Mouse (Mus musculus) embryonic facial prominence, embryonic 14.5 days (tissue): ENCODE measurements around the gene Tfam. TPM values are rescaled to one million over a fixed set of nuclear protein-coding genes. Genes with fewer than 3 reads are reported as not detected.

ENCODE experiments used
- ATAC-seq: fragments of 200-750 bp; cut with Nextera tagmentation; 2 replicates; pipeline ENCODE4 v1.8.0; 2017; ENCODE audit warnings: low read depth, moderate number of reproducible peaks, moderate TSS enrichment
- DNase-seq: peaks from one replicate; pipeline ENCODE4 v3.0.0-alpha.2; 2015; ENCODE audit warnings: low spot score
- H3K27ac ChIP-seq: fragments of 300-500 bp; sonication (generic); replicated peaks from 2 replicates; pipeline ENCODE4 v1.5.1; 2014; ENCODE audit warnings: low read depth, mild to moderate bottlenecking, low read length, moderate library complexity
- H3K27me3 ChIP-seq: fragments of 300-500 bp; sonication (generic); replicated peaks from 2 replicates; pipeline ENCODE4 v1.6.1; 2014; ENCODE audit warnings: low read length; ENCODE audit not compliant: control insufficient read depth, insufficient read depth
- H3K36me3 ChIP-seq: fragments of 300-500 bp; sonication (generic); 2 replicates; pipeline ENCODE4 v1.6.1; 2014; ENCODE audit warnings: low read length, mixed read lengths; ENCODE audit not compliant: control insufficient read depth, insufficient read depth
- H3K4me1 ChIP-seq: fragments of 300-500 bp; sonication (generic); 2 replicates; pipeline ENCODE4 v1.6.1; 2014; ENCODE audit warnings: antibody characterized with exemption, low read length; ENCODE audit not compliant: control insufficient read depth, insufficient read depth
- H3K4me2 ChIP-seq: fragments of 300-500 bp; sonication (generic); 2 replicates; pipeline ENCODE4 v1.6.1; 2014; ENCODE audit warnings: low read depth, mild to moderate bottlenecking, low read length, moderate library complexity, mixed read lengths
- H3K4me3 ChIP-seq: fragments of 300-500 bp; sonication (generic); 2 replicates; pipeline ENCODE4 v1.5.1; 2014; ENCODE audit warnings: low read depth, mild to moderate bottlenecking, low read length
- H3K9ac ChIP-seq: fragments of 300-500 bp; sonication (generic); 2 replicates; pipeline ENCODE4 v1.6.1; 2014; ENCODE audit warnings: low read depth, mild to moderate bottlenecking, low read length, moderate library complexity, mixed read lengths
- H3K9me3 ChIP-seq: fragments of 300-500 bp; sonication (generic); 2 replicates; pipeline ENCODE4 v1.6.1; 2016; ENCODE audit warnings: low read length; ENCODE audit not compliant: control insufficient read depth
- WGBS: fragments of 180-500 bp; shearing (Covaris S2); extraction: QIAGEN DNeasy Blood & Tissue Kit; methylation state at CpG from one replicate; pipeline ENCODE4 v1.1.7; 2014; 5-methylcytosine and 5-hydroxymethylcytosine counted together
- polyA plus RNA-seq: library from polyadenylated mRNA; unstranded; fragments of >200 nt; fragmentation: Nextera tagmentation; extraction: Ambion mirVana; gene quantifications from 2 replicates; pipeline ENCODE4 v1.2.1, GENCODE M21; 2014

The Tfam gene
- polyA plus RNA-seq, 1 experiment from 2014 or later = 56.5 TPM

DNA sequence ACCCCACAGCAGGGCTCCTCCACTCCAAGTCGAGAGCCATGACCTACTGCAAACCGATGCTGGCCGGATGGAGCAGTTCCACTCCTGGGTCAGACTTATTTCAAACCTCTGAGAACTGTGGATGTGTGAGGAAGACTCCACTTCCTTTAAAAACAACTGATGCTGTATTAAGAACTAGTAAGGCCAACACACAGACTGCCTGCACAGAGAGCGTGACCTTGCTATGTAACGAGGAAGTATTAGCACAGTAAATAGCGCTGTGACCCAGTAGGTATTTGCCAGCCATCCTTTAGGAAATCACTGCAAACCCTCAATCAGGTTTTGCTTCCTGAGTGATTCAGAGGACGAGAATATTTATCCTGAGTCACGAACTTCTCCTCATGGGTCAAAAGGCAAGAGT lies 23.6 kb upstream of the Tfam start:
- H3K27me3 ChIP-seq = no peaks in the 10 kb centered on the region
- ATAC-seq (no peak), DNase-seq (no peak)
- H3K4me1 ChIP-seq = peaks cover 5% of the 10 kb centered on the region; the same call in 1 of the 2 replicates
- H3K9ac ChIP-seq = no peak overlapping the region
- H3K27ac ChIP-seq = no peak overlapping the region
- H3K9me3 ChIP-seq = no peaks in the 10 kb centered on the region
- H3K36me3 ChIP-seq = peaks cover 50% of the 10 kb centered on the region
- no peak overlapping the region for H3K4me2 ChIP-seq
- 85% methylated on average over 8 of the region's 8 CpGs for WGBS
- no peak overlapping the region for H3K4me3 ChIP-seq

DNA sequence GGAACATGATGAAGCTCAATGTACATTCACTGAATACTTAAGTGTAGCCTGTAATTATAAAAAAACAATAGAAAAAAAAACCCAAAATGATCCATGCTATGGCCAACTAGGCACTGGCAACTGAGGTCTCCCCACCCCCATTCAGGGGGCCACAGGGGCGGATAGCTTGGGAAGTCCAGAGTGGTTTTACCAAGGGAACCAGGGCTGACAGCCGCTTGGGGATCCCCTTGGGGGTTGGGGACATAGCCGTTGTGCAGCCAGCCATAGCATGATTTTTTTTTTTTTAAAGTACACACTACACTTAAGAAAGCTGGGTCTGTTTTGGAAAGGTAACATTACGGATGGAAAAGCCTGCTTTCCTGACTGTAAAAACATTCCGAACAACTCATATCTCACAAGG lies 20.9 kb upstream of the Tfam start:
- H3K36me3 ChIP-seq = peaks cover 73% of the 10 kb centered on the region
- DNase-seq = no peak
- 75% methylated on average over 5 of the region's 5 CpGs for WGBS
- no peak overlapping the region for H3K9ac ChIP-seq
- H3K27ac ChIP-seq = no peak overlapping the region
- no peak overlapping the region for H3K4me3 ChIP-seq
- H3K4me2 ChIP-seq = no peak overlapping the region
- H3K9me3 ChIP-seq = no peaks in the 10 kb centered on the region
- no peaks in the 10 kb centered on the region for H3K4me1 ChIP-seq
- no peaks in the 10 kb centered on the region for H3K27me3 ChIP-seq
- ATAC-seq = no peak

DNA sequence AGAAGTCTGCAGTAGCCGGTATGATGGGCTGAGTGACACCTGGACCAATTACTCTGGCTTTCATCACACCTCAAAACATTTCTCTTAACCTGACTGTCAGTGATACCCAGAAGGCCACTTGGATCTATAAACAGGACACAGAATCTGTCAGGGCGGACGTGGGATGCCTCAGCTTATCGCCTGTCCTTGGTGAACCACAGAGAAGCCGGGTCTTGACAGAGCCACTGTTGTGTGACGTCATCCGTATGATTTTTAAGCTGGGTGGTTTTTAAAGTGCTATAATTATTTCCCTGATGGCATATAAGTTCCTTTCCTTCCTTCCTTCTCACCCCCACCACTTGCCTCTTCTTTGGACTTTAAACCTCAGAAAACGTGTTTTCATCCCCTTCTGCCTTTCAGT lies 20.4 kb upstream of the Tfam start:
- Histone ChIP-seq H3K9ac (no peak overlapping the region), H3K27ac (no peak overlapping the region), H3K27me3 (no peaks in the 10 kb centered on the region), H3K36me3 (peaks cover 73% of the 10 kb centered on the region), H3K4me2 (no peak overlapping the region), H3K4me1 (no peaks in the 10 kb centered on the region), H3K9me3 (no peaks in the 10 kb centered on the region), H3K4me3 (no peak overlapping the region)
- DNase-seq (no peak), ATAC-seq (no peak)
- WGBS = 80% methylated on average over 8 of the region's 8 CpGs

DNA sequence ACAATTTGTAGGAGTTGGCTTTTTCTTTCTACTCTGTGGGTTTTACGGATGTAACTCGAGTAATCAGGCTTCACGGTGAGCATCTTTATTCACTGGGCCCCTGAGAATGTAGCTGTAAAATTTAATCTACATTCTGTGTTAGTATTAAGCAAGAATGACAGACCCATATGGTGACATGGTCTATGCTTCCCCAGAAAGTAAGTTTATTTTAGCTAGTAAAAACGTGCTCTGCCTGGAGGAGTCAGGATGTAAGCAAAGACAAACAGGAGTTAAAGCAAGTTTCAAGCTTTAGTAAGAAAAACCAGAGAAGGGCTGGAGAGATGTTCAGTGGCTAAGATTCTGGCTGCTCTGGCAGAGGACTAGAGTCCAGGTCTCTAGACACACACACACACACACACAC lies 15.1 kb upstream of the Tfam start:
- no peak for ATAC-seq
- no peak for DNase-seq
- Histone ChIP-seq H3K36me3 (peaks cover 35% of the 10 kb centered on the region), H3K4me3 (no peak overlapping the region), H3K9ac (no peak overlapping the region), H3K4me2 (no peak overlapping the region), H3K27ac (no peak overlapping the region), H3K27me3 (no peaks in the 10 kb centered on the region), H3K9me3 (no peaks in the 10 kb centered on the region), H3K4me1 (no peaks in the 10 kb centered on the region)
- 50% methylated on average over 4 of the region's 4 CpGs for WGBS

DNA sequence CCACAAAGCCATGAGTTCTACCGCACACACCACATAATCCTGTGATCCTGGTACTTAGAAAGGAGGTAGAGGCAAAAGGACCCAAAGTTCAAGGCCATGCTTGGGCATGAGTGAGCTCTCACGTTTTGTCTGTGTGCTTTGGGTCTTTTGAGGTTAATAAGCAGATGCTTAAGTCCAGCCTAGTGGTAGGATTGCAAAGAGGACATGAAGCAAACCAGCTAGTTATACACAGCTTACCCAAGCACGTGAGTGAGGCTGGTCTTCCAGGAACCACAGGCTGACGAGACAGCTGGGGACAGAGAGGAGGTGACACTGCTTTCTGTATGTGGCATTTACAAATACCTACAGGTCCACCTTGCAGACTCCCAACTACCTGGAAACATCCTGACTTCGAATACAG lies 14.3 kb upstream of the Tfam start:
- H3K9ac ChIP-seq = no peak overlapping the region
- no peaks in the 10 kb centered on the region for H3K4me1 ChIP-seq
- WGBS = 76% methylated on average over 5 of the region's 5 CpGs

DNA sequence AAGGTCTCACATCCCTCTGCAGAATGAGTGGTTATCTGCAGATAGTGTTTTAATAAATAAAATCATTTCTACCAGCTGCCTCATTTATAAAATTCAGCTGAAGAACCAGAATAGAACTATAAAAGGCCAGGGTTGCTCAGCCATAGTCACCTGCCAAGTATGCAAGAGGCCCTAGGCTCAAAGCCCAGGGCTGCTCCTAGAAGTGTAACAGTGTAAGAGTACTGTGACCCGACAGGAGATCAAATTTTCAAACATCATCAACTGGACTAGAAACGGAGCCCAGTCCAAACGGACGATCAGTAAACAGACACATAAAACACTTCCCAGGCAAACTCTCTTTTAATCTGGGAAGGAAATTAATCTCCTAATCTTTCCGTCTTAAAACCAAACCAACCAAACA lies 13.8 kb upstream of the Tfam start:
- no peak overlapping the region for H3K4me2 ChIP-seq
- H3K27me3 ChIP-seq = no peaks in the 10 kb centered on the region
- H3K9ac ChIP-seq = no peak overlapping the region
- no peaks in the 10 kb centered on the region for H3K9me3 ChIP-seq
- H3K36me3 ChIP-seq = peaks cover 23% of the 10 kb centered on the region
- WGBS = 73% methylated on average over 5 of the region's 5 CpGs
- no peak overlapping the region for H3K4me3 ChIP-seq
- H3K27ac ChIP-seq = no peak overlapping the region
- DNase-seq (no peak), ATAC-seq (no peak)
- no peaks in the 10 kb centered on the region for H3K4me1 ChIP-seq

More for the DNA sequence above, 14.3 kb upstream of the Tfam start:
- DNase-seq (no peak), ATAC-seq (no peak)
- Histone ChIP-seq H3K27ac (no peak overlapping the region), H3K27me3 (no peaks in the 10 kb centered on the region), H3K4me3 (no peak overlapping the region), H3K36me3 (peaks cover 29% of the 10 kb centered on the region), H3K9me3 (no peaks in the 10 kb centered on the region), H3K4me2 (no peak overlapping the region)

DNA sequence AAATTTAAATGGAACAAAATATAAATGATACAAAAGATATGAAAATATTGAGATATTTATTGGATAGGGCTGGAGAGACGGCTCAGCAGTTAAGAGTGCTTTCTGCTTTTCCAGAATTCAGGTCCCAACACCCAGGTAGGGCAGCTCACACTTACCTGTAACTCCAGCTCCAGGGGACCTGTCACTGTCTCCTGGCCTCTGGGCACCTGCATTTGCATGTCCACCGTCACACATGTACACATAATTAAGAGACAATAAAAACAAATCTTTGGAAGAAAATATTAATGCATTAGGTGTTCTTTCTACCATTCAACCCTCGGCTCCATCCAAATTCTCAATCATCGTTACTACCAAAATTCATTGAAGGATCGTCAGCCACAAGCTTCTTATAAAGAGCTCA lies 13.2 kb upstream of the Tfam start:
- no peak overlapping the region for H3K4me2 ChIP-seq
- no peaks in the 10 kb centered on the region for H3K27me3 ChIP-seq
- no peaks in the 10 kb centered on the region for H3K9me3 ChIP-seq
- peaks cover 19% of the 10 kb centered on the region for H3K36me3 ChIP-seq
- no peak overlapping the region for H3K27ac ChIP-seq
- no peak overlapping the region for H3K4me3 ChIP-seq
- WGBS = 92% methylated on average over 5 of the region's 5 CpGs
- no peaks in the 10 kb centered on the region for H3K4me1 ChIP-seq
- DNase-seq (no peak), ATAC-seq (no peak)
- H3K9ac ChIP-seq = no peak overlapping the region

DNA sequence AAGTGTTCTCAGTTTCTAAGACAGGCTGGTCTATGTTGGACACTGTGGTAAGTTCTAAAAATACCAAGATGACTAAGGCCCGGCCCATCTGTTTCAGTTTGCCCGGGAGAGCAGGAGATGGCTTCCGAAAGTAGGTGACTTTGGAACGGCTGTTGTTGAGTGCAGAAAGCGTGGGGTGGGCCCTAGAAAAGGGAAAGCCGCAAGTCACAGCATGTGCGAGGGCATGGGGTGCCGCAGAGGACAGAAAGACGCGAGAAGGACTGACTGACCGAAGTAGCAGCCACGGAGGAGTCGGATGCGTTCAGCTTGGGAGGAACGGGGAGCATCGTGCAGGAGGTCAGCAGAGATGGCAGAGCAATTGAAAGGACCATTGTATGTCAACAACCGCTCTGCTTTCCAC lies 12.4 kb upstream of the Tfam start:
- H3K4me3 ChIP-seq = no peak overlapping the region
- DNase-seq (no peak), ATAC-seq (no peak)
- no peak overlapping the region for H3K9ac ChIP-seq
- 73% methylated on average over 17 of the region's 17 CpGs for WGBS
- H3K27ac ChIP-seq = no peak overlapping the region
- H3K36me3 ChIP-seq = peaks cover 11% of the 10 kb centered on the region
- H3K4me1 ChIP-seq = no peaks in the 10 kb centered on the region
- no peak overlapping the region for H3K4me2 ChIP-seq
- H3K9me3 ChIP-seq = no peaks in the 10 kb centered on the region
- no peaks in the 10 kb centered on the region for H3K27me3 ChIP-seq

DNA sequence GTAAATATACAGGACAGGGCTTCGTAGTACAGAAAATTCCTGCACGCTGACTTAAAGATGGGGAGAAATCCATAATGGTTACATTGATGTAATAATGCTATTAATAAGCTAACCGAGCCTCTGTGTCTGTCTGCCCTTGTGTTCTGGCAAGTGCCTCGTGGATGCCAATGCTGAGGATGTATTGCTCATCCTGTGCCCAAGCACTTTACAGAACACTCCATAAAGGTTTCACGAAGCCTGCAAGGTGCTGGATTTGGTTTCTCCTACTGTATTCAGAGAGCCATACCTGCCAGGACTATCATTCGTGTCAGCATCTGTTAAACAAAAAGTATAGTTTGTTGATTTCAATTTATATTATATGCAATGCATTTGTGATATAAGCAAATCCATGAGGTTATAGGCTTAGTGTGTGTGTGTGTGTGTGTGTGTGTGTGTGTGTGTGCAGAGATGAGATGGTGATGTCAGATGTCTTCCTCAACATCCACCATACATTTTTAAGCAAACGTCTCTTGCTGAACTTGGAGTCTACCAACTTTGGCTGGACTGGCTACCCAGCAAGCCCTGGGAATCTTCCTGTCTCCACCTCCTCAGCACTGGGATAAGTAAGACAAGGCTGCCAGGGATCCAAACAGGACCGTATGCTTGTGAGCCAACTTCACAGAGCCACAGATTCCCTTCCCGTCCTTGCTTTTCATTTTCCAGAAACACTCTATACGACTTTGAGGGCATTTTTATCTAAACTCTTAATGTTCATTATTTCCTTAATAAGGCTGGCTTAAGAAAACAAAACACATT lies 11.2 kb upstream of the Tfam start:
- no peak overlapping the region for H3K27ac ChIP-seq
- no peaks in the 10 kb centered on the region for H3K27me3 ChIP-seq
- H3K9ac ChIP-seq = no peak overlapping the region
- ATAC-seq = no peak
- DNase-seq = no peak
- H3K4me1 ChIP-seq = no peaks in the 10 kb centered on the region
- H3K4me2 ChIP-seq = no peak overlapping the region
- H3K4me3 ChIP-seq = no peak overlapping the region
- WGBS = 77% methylated on average over 10 of the region's 10 CpGs
- H3K36me3 ChIP-seq = 0 out of 2 replicates have a peak, but pooled peaks cover 2% of the 10 kb centered on the region
- no peaks in the 10 kb centered on the region for H3K9me3 ChIP-seq
